Mouse (Mus musculus): ENCODE results near the gene Plxnc1. TPM values are rescaled to one million over a fixed set of nuclear protein-coding genes. Genes with fewer than 3 reads are reported as not detected.

Plxnc1 gene
- total RNA-seq, 1 experiment from 2014 or later, result 61.7 TPM

DNA sequence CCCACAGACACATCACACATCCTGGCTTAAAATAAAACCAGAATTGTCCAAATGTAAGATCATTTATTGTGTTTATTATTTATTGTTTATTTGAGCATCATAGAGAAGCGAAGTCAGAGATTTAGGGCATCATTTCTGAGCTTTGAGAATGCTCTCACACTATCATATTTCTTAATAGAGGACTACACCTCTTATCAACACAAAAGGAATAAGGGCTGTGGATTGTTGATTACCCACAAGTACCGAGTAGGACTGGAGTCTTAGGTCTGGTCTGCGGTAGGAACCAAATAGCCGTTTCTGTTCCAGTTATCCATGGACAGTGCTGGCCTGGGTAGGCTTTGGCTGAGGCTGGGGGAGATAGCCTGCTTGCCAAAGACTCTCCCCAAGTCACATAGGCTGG is 20.2 kb downstream of the Plxnc1 start:
- ATAC-seq (replicated peaks; ENCODE audit: low read depth, poor library complexity, severe bottlenecking), result no peak

DNA sequence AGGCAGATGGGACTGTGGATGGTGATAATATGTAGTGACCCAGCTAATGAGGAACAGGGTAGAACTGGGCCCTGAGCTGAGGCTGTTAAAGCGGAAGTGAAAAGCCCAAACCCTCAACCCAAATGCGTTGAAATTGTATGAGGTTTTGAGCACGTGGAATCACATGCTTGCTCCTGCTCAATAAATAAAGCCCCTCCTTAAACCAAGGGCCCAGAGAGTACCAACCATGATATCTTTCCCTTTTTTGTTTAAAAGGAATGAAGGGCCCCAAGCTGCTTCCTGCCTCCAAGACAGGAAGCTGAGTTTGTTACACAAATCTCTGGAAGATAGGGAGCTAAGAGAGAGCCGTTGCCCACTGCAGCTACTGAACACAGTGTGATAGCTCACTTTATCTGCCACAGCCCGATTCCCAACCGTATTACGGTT is 21.3 kb downstream of the Plxnc1 start:
- peak; percentile 59 for ATAC-seq (replicated peaks; ENCODE audit: low read depth, poor library complexity, severe bottlenecking)

DNA sequence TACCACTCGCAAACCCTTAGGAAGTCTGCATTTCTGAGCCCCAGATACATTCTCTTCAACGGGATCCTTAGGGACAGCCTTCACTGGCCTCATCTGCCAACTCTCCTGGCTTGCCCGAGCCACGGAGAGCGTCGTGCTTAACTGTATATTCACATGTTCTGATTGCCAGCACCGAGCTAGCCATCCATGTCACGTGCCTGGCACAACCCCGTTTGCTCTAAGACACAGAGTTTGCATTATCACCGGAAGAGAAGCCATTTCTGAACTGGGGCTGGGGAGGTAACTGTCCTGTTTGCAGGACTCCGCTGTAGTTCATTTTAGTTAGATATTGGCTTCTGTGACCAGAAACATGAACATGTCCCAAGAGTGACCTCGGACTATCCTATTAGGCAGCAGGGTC is 21.8 kb downstream of the Plxnc1 start:
- no peak for ATAC-seq (replicated peaks; ENCODE audit: low read depth, poor library complexity, severe bottlenecking)

DNA sequence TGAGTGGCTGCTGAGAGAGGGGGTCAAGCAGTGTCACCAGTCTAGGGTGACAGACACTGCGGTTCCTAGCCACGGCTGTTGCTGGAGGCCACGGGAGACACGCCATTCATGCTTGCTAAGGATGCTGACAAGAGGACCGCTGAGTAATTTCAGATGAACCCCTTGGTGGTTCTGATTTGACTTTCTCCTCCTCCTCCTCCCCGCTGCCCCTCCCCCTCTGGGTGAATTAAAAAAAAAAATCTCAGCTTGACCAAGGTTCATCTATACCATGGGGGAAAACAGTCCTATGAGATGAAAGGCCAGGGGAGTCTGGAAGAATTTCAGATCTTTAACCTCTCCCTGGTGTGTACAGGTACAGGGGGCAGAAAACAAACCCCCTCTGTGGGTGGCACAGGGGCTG is 22.9 kb downstream of the Plxnc1 start:
- ATAC-seq (replicated peaks; ENCODE audit: low read depth, poor library complexity, severe bottlenecking), result no peak

DNA sequence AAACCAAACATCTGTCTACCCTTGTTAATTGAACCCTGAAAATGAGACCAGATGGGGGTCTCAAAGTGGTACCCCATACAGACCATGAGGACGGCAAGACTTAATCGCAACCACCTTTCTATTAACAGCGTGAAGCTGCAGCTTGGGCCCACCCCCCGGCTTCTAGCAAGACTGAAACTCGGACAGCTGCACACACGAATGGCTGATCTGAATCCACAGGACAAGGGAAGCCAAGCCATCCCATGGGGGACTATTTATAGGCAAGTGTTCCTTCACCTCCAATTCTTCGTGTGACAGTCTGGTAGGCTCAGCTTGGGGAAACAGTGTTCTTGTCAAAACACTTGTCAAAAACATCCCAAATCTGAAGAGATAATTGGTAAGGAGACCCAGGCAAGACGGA is 24.1 kb downstream of the Plxnc1 start:
- ATAC-seq (replicated peaks; ENCODE audit: low read depth, poor library complexity, severe bottlenecking), result no peak

DNA sequence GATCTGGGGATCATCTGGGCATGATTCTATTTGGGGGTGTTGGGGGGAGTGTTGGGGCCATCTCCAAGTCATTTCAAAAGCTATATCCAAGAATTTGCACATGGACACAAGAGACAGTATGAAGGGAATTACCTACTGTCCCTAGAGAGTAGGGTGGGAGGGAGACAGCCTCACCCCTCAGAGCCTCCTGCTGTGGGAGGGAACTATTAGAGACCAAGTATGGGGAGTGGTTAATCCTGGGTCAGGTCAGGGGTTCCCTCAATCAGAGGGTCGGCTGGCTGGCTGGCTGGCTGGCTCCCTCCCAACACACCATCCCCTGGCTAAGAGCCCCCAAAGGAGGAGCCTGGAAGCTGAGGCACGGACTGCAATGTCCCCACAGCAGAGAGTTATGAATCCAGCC is 24.7 kb downstream of the Plxnc1 start:
- no peak for ATAC-seq (replicated peaks; ENCODE audit: low read depth, poor library complexity, severe bottlenecking)

DNA sequence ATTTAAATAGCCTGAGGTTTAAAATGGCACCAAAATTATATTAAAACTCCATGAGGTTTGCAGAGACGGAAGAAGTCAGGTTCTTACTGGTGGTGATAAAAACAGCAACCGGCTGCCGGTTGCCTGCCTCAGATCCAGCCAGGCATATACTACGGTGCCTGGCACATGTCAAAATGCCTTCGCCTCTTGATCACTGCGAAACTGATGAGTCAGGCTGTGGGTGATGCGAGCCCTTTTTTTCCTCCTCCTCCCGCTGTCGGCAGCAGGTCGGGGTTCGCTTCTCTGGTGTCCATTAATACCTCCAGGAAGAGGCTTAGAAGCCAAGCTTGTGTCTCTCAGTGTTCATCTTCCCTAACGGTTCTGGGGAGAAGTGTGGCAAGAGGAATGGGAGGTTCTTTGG is 25.1 kb downstream of the Plxnc1 start:
- peak; percentile 56 for ATAC-seq (replicated peaks; ENCODE audit: low read depth, poor library complexity, severe bottlenecking)

DNA sequence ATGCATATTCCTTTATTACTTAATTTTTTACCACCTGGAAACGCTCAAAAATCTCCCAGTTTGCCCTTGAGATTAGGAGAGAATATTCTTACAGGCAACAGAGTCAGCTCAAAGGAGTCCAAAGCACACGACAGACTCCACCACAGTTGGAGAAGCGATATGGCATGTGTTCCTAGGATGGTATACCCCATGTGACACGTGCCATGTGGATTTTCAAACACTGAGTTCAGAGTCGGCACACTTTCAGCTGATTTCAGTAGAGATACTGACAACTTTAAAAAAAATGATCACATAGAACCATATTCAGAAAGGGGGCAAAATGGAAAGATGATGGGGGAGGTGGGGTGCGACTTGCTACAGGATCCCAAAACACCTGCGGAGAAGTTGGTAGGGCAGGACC is 26.0 kb downstream of the Plxnc1 start:
- ATAC-seq (replicated peaks; ENCODE audit: low read depth, poor library complexity, severe bottlenecking), result no peak

DNA sequence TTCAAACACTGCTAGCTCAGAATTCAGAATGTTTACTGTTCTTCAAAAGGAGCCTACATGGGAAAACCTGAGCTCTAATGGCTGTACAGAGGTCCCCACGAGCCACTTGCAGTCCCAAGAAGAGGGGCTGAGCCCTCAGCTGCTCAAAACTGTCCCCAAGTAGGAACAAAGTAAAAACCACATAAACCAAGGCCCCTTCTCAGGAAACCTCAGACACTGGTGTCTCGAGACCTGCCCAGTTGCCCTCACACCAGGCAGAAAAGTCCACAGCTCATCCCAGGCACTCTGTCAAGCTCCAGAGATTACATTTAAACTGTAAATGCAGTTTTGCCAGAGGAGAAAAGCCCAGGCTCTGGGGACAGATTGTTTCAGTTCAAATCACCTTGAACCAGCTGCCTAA is 26.6 kb downstream of the Plxnc1 start:
- ATAC-seq (replicated peaks; ENCODE audit: low read depth, poor library complexity, severe bottlenecking), result peak; percentile 27

DNA sequence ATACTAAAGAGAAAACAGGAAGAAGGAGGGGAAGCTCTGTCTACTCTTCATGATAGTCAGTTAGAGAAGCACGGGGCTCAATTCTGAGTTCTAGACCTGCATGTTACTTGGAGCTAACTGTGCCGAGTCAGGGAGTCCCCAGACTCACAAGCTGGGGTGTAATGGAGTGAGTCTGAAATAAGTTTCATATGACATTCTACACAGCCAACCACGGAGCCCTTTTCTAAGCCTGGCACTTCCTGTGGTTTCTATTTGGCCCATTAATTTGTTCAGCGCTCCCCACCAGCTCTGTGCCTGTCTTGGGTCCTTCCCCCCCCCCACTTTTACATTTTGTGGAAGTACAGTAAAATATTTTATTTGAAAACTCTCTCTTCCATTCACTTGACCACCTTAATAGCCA is 27.3 kb downstream of the Plxnc1 start:
- ATAC-seq (replicated peaks; ENCODE audit: low read depth, poor library complexity, severe bottlenecking), result 0 out of 2 replicates have a peak, but pooled peaks have one; percentile 6

DNA sequence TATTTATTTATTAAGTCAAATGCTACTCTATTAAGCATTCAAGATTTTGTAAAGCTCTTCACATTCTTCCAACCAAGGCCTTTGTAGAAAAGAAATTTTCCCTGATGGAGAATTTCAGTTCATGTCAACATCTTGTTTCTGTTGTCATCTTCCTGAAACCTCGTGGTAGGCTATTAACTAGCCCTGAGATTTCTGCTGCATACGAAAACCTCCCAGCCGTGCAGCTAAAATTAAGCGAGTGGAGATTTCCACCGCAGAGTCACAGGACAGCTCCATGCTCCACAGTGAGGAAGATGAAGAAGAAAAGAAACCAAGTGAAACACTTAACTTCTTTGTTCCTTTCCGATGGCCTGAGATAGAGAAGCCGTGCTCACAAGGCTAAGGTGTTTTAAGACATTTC is 28.0 kb downstream of the Plxnc1 start:
- no peak for ATAC-seq (replicated peaks; ENCODE audit: low read depth, poor library complexity, severe bottlenecking)

DNA sequence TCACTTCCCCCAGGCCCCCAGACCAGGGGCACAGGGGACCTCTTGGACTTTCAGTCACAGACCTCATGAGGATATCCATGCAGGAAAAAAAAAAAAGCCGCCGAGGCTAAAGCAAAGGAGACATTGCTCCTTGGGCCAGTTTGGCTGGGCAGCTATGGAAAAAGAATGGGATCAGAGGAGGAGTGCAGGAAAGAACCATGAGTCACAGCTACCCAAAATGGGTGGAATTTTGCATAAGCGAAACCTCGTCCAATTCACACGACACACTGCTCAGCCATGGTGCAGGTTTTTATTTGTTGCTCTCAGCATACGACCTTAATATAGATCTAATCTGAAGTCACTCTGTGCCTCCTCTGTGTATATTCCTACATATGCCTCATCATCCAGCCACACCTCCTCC is 28.9 kb downstream of the Plxnc1 start:
- ATAC-seq (replicated peaks; ENCODE audit: low read depth, poor library complexity, severe bottlenecking), result no peak

DNA sequence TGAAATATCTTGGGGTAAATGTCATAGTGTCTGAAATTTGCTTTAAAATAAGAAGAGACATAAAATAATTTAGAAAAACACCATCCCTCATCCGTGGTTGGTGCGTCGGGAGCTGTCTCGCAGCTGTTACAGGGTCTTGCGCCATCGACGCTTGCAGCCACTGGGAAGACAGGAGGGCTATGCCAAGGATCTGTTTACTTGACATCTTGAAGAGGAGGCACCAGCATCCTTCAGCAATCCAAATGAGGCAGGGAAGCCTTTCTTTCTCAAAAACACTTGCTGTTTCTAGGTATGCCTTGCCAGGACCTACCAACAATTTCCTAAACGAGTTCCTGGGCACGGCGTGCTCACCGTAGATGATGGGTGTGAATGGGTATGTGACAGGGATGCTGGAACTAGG is 30.6 kb downstream of the Plxnc1 start:
- ATAC-seq (replicated peaks; ENCODE audit: low read depth, poor library complexity, severe bottlenecking), result no peak

DNA sequence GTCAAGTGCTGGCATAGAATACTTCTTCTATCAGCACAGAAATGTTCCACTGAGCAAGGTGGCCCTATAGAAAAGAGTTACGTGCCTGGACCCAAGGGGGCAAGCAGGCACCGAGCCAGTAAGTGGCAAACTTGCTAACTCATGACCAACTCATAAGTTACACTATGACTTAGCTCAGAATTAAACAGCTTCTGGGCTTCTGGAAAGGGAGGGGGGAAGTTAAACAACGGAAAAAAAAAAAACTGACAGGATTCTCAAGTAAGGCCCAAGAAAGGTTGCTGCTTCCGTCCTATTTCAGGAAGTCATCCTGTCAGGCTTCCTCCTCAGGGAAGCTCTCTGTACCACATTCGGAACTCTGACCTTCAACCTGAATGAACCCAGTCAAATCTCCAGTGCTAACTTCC is 31.3 kb downstream of the Plxnc1 start:
- peak; percentile 51 for ATAC-seq (replicated peaks; ENCODE audit: low read depth, poor library complexity, severe bottlenecking)

DNA sequence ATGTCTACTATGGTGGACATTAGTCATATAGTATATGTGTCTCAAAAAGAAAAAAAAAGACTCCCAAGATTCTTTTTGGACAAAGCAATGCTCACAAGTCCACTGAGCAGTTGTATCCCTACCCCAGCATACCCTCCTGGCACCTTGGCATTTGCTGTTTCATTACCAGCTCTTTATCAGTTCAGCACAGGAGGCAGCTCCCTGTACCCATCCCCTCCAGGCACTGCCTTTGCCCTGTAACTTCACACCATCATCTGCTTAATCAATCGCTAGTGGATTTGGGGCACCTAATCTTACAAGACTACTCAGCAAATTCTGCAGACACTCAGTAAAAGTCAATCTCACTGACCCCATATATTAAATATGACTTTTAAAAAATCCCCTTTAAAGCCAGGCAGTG is 32.1 kb downstream of the Plxnc1 start:
- ATAC-seq (replicated peaks; ENCODE audit: low read depth, poor library complexity, severe bottlenecking), result peak; percentile 52

DNA sequence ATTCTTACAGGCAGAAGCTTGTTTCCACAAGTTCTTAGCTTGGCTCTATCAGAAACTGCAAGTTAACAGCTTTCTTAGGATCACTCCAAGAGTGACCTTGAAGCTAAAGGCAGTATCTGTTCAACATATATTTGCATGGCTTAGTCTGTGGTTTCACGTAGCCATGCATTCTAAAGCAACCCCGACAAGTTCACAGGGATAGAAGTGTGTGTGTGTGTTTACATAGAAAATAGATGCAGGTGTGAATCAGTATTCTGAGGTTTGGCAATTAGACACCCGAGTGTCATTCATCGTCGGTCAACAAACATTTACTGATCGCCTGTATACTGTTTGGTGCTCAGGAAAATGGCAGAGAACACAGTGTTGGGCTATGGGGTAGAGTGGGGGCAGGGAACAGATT is 33.5 kb downstream of the Plxnc1 start:
- ATAC-seq (replicated peaks; ENCODE audit: low read depth, poor library complexity, severe bottlenecking), result no peak

DNA sequence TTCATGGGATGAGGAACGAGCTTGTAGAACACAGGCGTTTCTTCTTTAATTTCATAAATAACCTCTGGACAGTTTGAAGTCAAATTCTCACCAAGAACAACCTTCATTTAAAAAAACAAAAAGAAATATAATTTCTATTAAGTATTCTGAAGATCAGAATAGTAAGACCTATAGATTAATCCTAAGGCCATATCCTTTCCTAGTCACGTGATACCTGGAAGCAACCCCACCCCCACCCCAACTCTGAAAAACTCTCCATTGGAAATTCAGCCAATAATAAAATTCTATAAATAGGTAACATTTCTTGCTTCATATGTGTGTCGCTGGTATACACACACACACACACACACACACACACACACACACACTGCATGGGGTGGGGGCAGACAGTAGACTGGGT is 34.1 kb downstream of the Plxnc1 start:
- no peak for ATAC-seq (replicated peaks; ENCODE audit: low read depth, poor library complexity, severe bottlenecking)

DNA sequence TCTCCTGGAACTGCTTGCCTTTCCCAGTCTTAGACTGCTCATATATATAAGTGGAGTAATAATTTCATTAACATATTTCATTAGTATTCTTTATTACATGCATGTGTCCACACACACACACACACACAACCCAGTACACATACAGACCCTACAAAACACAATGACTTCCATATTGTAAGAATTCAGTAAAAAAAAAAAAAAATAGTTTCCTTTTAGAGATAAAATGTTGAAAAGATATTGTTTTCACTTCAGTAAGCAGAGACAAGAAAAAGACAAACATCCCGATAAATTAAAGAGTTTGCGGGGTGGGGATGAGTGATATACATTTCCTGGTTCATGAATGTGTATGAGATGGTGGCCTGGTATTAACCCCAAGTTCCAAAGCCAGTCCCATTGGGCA is 34.8 kb downstream of the Plxnc1 start:
- ATAC-seq (replicated peaks; ENCODE audit: low read depth, poor library complexity, severe bottlenecking), result no peak

DNA sequence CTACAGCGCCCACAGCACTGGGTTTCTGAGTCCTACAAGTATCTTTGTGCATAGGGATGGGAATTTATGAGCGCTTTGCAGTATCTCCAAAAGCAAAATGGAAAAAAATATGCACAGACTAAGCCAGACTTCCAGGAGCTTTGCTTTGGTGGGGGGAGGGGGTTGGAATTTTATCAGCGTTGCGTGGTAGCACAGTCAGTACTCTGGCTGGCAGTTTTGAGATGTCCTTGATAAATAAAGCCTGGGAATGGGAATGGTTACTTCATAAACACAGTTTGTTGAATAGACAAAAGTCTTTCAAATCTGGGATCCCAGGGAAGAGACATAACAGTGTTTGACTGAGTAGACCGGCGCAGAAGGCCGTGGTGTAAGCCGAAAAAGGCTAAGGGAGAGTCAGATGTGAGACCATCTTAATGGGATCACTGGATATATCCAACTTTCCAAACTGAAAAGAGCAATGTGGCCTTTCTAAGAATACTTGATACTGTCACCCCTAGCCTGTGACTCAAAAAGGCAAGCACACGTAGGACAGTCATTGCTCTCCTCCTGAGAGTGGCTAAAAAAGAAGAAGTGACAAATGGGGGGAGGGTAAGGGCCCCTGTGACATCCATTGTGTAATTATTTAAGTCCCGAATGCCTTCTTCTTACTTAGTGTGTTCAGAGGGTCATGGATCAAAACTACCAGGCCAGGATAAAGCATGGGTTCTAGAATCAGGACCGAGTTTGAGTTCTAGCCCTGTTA is 35.5 kb downstream of the Plxnc1 start:
- ATAC-seq (replicated peaks; ENCODE audit: low read depth, poor library complexity, severe bottlenecking), result peak; percentile 67

DNA sequence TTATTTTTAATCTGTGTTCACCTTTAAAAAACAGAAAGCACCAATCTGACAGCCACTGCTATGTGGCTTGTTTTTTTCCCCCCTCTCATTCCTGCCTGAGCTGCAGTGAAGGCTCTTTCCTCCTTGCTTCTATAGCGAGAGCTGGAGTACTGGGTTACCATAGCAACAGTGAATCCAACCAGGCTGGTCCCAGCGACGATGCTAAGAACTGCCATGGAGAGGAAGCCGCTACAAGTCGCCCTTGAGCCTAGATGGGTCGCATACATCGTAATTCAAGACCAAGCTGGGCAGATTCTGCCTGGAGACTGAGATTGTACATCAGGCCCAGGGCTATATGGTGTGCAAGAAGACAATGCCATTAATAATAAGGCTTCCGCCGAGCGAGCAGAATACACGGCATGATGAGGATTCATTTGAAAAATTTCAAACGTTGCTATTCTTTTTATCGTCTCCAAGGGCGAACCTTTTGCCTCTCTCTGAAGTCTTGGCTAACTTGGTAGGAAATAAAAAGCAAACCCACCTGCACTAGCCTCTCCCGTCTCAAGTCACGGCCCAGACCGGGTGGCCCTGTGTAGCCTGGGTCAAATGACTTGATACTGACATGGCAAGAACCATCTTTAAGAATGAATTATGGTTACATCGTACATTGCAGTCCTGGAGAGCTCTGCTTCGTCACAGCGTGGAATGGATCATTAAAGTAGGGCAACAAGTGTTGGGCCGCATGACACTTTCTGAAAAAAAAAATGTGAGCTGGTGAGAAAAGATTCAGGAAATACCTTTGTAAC is 38.8 kb downstream of the Plxnc1 start:
- no peak for ATAC-seq (replicated peaks; ENCODE audit: low read depth, poor library complexity, severe bottlenecking)

DNA sequence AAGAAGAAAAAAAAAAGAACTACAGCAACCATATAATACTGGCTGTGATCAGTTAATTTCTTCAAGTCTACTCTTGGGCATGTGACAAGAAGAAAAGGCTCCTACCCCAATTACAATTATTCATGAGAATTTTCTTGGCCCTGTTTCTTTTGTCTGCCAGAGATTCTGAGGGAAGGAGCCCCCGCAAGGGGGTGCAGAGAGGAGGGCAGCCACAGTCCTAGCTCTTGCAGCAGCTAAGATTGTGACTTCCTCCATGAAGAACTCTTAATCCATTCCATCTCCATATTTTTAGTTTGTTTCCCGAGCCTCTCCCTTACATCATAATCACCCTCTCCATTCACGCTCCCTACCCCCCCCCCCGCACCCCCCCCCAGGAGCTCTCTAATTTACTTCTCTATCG is 39.4 kb downstream of the Plxnc1 start:
- no peak for ATAC-seq (replicated peaks; ENCODE audit: low read depth, poor library complexity, severe bottlenecking)

DNA sequence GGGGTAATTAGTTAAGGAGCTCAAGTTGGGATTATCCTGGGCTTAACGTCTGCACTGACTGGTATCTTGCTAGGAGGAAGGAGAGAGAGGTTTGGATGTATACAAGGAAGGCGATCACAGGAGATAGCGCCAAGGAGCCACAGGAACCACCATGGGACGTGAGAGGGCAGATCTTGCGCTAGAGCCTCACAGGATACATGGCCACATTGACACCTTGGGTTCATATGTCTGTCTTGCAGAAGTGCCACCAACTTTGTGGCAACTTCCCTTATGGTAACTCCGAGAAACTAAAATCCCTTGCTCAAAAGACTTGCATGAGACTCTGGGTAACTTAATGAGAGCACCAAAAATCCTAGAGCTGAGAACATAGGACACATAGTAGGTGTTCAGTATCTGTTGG is 47.7 kb downstream of the Plxnc1 start:
- ATAC-seq (replicated peaks; ENCODE audit: low read depth, poor library complexity, severe bottlenecking), result no peak
